Mouse (Mus musculus): ENCODE measurements at regions not wholly inside any gene's neighbourhood (a gene's known extent, or its start where the extent isn't known, plus 50 kb on each side); places are given as distances from the start of the nearest gene placed in this dataset.

GRCm38 (mm10) chr8:8391321-8391720, 269.7 kb downstream of the Efnb2 start:
- no peak for DNase-seq (ENCODE audit: low read depth)

GRCm38 (mm10) chr8:8378248-8378647, 282.8 kb downstream of the Efnb2 start:
- no peak for DNase-seq (ENCODE audit: low read depth)

GRCm38 (mm10) chr8:8376791-8377190, 284.3 kb downstream of the Efnb2 start:
- no peak for DNase-seq (ENCODE audit: low read depth)

- no peak for DNase-seq (ENCODE audit: low read depth)
Measured at GRCm38 (mm10) chr8:8376379-8376778, 284.7 kb downstream of the Efnb2 start.

- DNase-seq (ENCODE audit: low read depth), result no peak
Measured at GRCm38 (mm10) chr8:8367282-8367871, 293.7 kb downstream of the Efnb2 start.

- no peak for DNase-seq (ENCODE audit: low read depth)
Measured at GRCm38 (mm10) chr8:8361941-8362537, 299.0 kb downstream of the Efnb2 start.

- no peak for DNase-seq (ENCODE audit: low read depth)
Measured at GRCm38 (mm10) chr8:8360586-8360985, 300.5 kb downstream of the Efnb2 start.

- DNase-seq (ENCODE audit: low read depth), result no peak
Measured at GRCm38 (mm10) chr8:8354977-8355376, 306.1 kb downstream of the Efnb2 start.

- DNase-seq (ENCODE audit: low read depth), result no peak
Measured at GRCm38 (mm10) chr8:8344661-8345060, 316.4 kb downstream of the Efnb2 start.

GRCm38 (mm10) chr8:8335256-8335972, 325.6 kb downstream of the Efnb2 start:
- no peak for DNase-seq (ENCODE audit: low read depth)

GRCm38 (mm10) chr8:8334515-8334914, 326.5 kb downstream of the Efnb2 start:
- no peak for DNase-seq (ENCODE audit: low read depth)

- peak; percentile 36 for DNase-seq (ENCODE audit: low read depth)
Measured at GRCm38 (mm10) chr8:8331249-8331648, 329.8 kb downstream of the Efnb2 start.

GRCm38 (mm10) chr8:8328010-8328666, 332.9 kb downstream of the Efnb2 start:
- DNase-seq (ENCODE audit: low read depth), result peak; percentile 75

- no peak for DNase-seq (ENCODE audit: low read depth)
Measured at GRCm38 (mm10) chr8:8326066-8326834, 334.8 kb downstream of the Efnb2 start.

- DNase-seq (ENCODE audit: low read depth), result no peak
Measured at GRCm38 (mm10) chr8:8325420-8325819, 335.6 kb downstream of the Efnb2 start.

- peak; percentile 62 for DNase-seq (ENCODE audit: low read depth)
Measured at GRCm38 (mm10) chr8:8324520-8324919, 336.5 kb downstream of the Efnb2 start.

- DNase-seq (ENCODE audit: low read depth), result no peak
Measured at GRCm38 (mm10) chr8:8308253-8308652, 352.8 kb downstream of the Efnb2 start.

- no peak for DNase-seq (ENCODE audit: low read depth)
Measured at GRCm38 (mm10) chr8:8307487-8307886, 353.6 kb downstream of the Efnb2 start.

- DNase-seq (ENCODE audit: low read depth), result peak; percentile 65
Measured at GRCm38 (mm10) chr8:8299965-8300767, 360.9 kb downstream of the Efnb2 start.

GRCm38 (mm10) chr8:8292577-8293247, 368.3 kb downstream of the Efnb2 start:
- DNase-seq (ENCODE audit: low read depth), result no peak

GRCm38 (mm10) chr8:8285876-8286275, 375.2 kb downstream of the Efnb2 start:
- DNase-seq (ENCODE audit: low read depth), result no peak

Data from NIH3T3 (cell line).